Mouse (Mus musculus) adrenal gland, postnatal 25 days (tissue): ENCODE data around the gene Gm44596. TPM values are rescaled to one million over a fixed set of nuclear protein-coding genes. Genes with fewer than 3 reads are reported as not detected.

ENCODE experiments used
- DNase-seq: peaks from one replicate; pipeline ENCODE4 v3.0.0; 2021; ENCODE audit warnings: mixed read lengths
- total RNA-seq: library from RNA; stranded (reverse); gene quantifications from 2 replicates; pipeline ENCODE4 v1.2.3, GENCODE M21; 2021

The Gm44596 gene
- total RNA-seq, 1 experiment from 2014 or later: not detected

GRCm38 (mm10) chr6:128429300-128429699, 54.0 kb downstream of the Gm44596 start:
- no peak for DNase-seq

DNA sequence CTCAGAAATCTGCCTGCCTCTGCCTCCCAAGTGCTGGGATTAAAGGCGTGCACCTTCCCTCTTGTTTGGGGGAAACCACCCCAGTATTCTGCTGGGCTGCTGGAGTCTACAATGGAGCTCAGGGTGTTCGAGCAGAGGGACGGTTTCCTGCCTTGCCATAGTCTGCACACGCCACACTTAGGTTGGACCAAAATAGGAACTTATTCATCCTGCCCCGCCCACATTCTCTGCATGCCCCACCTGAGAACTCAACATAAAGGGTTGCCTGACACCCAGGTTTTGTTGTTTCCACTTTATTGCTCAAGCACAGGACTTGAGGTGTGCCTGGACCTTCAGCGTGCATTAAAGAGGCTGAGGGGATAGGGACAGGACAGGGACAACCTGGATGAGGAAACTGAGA, 54.5 kb downstream of the Gm44596 start:
- DNase-seq: no peak

GRCm38 (mm10) chr6:128432356-128432915, 57.1 kb downstream of the Gm44596 start:
- no peak for DNase-seq

- DNase-seq: no peak
Measured at GRCm38 (mm10) chr6:128433566-128433965, 58.3 kb downstream of the Gm44596 start.

GRCm38 (mm10) chr6:128435474-128435873, 60.2 kb downstream of the Gm44596 start:
- DNase-seq: peak; percentile 89

DNA sequence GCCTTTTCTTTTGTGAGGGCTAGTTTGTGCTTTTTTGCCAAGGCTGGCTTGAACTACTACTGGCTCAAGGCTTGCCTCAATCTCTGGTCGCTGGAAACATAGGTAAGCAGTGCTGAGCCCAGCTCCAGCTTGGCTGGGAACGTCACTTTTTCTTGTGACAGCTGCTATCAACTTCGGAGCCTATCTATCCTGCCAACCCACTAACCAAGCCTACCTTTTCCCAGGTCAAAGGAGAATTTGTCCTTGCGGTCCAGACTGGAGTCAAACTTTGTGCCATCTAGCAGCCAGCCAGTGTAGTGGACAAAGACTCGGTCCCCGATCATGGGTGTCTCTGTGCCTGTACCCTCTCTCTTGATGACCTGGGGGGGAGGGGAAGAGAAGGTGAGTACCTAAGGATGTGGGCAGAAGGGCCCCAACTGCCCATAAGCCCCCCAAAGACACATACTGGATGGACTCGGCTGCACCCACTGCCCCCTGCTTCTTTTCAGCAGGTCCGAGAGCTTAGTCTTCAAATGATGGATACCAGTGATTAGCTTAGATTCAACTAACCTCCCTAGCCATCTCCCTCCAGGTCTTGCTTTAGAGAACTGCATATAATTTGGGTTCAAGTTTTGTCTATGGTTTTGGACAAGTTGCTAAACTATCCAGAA, 61.2 kb downstream of the Gm44596 start:
- DNase-seq: no peak

DNA sequence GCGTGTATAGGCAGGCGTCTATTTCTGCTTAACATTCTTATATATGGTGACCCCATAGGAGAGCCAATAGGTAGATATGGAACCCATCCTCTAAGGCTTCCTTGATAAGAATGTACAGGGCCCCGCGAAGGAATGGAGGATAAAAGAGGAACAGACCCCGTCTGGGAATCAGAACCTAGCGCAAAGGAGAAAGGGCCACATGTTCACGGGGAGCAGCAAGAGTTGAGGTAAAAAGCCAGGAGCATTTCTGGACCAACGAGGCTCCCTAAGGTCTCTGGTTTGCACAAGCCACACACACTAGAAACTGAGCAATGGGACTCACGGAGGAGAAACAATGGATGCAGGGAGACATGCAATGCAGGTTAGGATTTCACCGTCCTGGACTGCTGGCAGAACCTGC, 62.0 kb downstream of the Gm44596 start:
- DNase-seq: no peak

DNA sequence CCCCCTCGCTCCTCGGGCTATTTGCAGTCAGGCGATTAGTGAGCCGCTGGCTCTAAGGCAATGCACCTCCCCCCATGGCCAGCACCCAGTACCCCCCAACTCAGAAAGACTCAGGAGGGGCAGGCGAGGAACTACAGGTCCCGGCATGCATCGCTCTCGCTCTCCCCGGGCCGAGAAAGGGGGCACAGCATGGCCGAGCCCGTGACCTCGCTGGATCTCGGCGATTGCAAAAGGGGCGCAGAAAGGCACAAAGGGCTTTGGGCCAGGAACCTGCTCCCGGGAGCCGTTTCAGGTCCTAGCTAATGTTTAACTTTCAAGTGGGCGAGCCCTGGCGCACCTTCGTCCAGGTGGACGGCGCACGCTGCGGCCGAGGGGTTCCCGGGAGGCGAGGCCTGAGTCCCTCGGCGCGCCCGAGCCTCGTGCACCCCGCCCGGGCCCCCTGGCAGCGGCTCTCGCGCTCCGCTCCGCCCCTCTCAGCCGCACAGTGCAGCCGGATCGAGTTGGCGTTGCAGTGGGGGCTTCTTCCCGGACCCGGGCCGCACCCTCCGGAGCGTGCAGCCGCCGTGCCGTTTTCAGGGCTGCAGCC, 62.5 kb downstream of the Gm44596 start:
- DNase-seq: peak; percentile 70

DNA sequence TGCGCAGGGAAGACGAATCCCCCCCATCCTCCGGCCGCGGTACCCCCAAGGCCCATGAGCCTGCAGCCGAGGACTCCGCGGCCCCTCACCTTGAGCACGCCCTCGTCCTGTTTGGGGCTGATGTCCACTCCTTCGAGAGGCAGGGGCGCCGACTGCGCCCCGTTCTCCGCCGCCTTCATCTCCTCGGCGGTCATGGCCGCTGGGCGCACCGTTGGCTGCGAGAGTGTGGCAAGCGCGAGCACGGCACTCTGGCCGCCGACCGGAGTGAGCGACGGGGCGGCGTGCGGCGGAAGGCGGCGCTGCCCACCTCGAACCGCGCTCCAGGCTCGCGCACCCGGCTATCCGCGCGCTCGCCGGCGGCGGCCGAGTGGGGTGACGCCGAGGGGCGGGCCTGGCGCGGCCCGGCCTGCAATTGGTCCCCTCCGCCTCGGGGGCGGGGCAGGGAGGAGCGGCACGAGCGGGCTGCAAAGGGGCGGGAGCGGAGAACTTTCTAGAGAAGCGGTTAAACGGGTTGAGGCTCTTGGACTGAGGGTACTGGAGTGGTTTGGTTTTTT, 63.1 kb downstream of the Gm44596 start, which contains the start of gene Fkbp4:
Gene Fkbp4 (minus strand): TSS at position 361 of the 554 bp plus-strand sequence.
- peak; percentile 96 for DNase-seq

- DNase-seq: no peak
Measured at GRCm38 (mm10) chr6:128438871-128439341, 63.6 kb downstream of the Gm44596 start.

GRCm38 (mm10) chr6:128440238-128440637, 64.9 kb downstream of the Gm44596 start:
- DNase-seq: no peak

DNA sequence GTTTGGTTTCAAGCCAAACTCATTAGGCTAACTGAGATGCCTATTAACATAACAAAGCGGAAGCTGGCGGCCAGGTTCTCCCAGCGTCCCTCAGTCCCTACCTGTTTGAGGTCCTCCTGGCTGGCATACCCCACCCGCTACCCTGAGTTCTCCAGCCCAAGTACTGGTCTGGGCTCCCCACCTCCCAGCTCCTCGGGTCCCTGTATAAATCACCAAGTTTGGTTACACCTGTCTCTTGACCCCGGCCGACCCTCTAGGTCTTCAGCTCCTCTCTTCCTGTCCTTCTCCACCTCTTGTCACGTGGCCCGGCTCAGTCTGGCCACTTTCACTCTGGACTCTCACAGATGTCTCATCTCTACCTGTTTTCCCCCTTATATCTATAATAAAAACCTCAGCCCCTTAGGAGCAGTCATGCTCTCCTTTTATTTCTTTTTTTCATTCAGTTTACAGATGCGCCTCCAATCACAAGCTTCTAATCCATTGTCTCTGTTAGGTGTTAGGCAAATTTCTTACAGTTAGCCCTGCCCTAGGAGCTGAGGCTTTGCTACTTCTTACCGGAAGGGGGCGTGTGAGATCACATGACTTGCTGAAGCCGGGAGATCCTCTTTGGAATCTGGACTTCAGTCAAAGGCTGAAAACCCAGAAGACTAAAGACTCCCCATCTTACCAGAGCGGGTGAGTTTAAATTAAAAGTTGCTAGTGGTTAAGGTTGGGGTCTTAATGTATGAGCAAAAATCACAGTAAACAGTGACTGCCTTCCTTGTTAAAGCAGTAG, 70.6 kb downstream of the Gm44596 start:
- peak; percentile 50 for DNase-seq

DNA sequence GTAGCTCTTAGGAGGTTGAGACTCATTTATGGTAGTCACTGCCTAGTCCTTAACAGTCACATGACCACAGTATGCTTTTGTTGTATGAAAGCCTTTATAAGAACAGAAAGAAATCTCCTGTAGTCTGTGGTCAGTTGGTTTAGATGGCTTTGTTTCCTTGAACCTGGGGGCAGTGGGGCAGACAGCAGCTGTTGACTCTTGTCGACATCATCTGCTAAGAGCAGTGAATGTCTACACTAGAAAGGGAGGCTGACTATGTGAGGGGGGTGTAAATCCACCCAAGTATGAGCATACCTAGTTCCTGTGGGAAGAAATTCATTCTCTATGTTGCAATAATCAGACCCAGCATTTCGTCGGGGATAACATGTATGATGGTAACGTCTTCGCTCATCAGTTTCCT, 71.8 kb downstream of the Gm44596 start:
- no peak for DNase-seq

DNA sequence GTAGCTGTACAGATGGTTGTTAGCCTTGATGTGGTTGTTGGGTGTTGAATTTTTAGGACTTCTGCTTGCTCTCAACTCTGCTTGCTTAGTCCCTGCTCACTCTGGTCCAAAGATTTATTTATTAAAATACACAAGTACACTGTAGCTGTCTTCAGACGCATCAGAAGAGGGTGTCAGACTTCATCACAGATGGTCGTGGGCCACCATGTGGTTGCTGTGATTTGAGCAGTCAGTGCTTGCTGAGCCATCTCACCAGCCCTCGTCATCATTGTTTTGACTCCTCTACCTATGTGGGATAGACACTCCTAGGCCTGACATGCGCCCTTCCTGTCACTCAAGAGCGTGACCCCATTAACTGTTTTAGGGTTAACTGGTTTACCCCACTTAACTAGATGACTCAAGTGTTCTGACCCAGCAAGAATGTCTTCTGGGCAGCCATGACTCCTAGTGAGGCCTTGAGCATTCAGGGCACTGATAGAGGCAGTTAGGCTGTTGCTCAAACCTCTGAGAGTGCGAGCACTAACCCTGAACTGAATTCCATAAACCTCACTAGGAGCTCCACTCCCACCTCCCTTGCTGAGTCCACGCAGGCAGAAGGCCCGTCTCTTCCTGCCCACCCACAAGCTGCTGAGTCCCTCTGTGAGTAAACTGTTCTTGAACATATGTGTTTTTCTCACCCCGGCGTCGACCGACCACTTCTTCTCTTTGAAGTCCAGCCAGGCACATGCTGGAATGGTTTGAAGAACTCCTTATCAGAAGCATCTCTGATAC, 80.7 kb downstream of the Gm44596 start:
- peak; percentile 16 for DNase-seq

Other genes starting within 250 kb of the Gm44596 start
- gene Tspan9, start 231.9 kb upstream of the Gm44596 start, total RNA-seq: 44.1 and 46.6 TPM in 2 replicates
- gene Tead4, start 74.7 kb upstream of the Gm44596 start, total RNA-seq: 1.0 and 2.4 TPM in 2 replicates
- 53.8 and 54.2 TPM in 2 replicates for gene Tulp3, start 19.7 kb upstream of the Gm44596 start, total RNA-seq
- gene Rhno1, start 12.6 kb upstream of the Gm44596 start, total RNA-seq: 24.3 and 25.6 TPM in 2 replicates
- gene Foxm1, start 12.5 kb upstream of the Gm44596 start, total RNA-seq: 7.0 and 12.1 TPM in 2 replicates
- not detected in 2 replicates for gene Tex52, start within 50 bp of the Gm44596 start, total RNA-seq
- 3.0 and 4.1 TPM in 2 replicates for gene Nrip2, start 23.8 kb downstream of the Gm44596 start, total RNA-seq
- gene Itfg2, start 49.4 kb downstream of the Gm44596 start, total RNA-seq: 27.5 and 35.6 TPM in 2 replicates
- 205 and 245 TPM in 2 replicates for gene Fkbp4, start 63.2 kb downstream of the Gm44596 start, total RNA-seq
- gene Pzp, start 151.2 kb downstream of the Gm44596 start, total RNA-seq: 0.30 and 20.2 TPM in 2 replicates
- gene A2ml1, start 206.1 kb downstream of the Gm44596 start, total RNA-seq: not detected in 2 replicates
- gene Klrb1a, start 248.0 kb downstream of the Gm44596 start, total RNA-seq: not detected in 2 replicates